Mouse (Mus musculus): ENCODE data around the gene Kit.

- TF ChIP-seq POLR2A (IDR thresholded peaks at IDR 0.05; ENCODE audit: extremely low read depth, insufficient read depth, low read length), result no peak
- TF ChIP-seq CTCF (IDR thresholded peaks at IDR 0.05; ENCODE audit: low read depth, low read length), result no peak
Measured at GRCm38 (mm10) chr5:75660342-75660741, 85.6 kb downstream of the Kit start.

Measured in liver, adult 2 months (tissue).